Mouse (Mus musculus) lung, adult 2 months (tissue): ENCODE data around the gene Scyl1.

Experiments used
- CTCF ChIP-seq: fragments of 200-500 bp; IDR thresholded peaks from 2 replicates; pipeline ENCODE4 v1.5.1; 2011; ENCODE audit warnings: mild to moderate bottlenecking, low read length, control low read depth; ENCODE audit not compliant: insufficient read depth
- POLR2A ChIP-seq: fragments of 200-500 bp; IDR thresholded peaks from 2 replicates; pipeline ENCODE4 v1.6.1; 2011; ENCODE audit warnings: low read depth, mild to moderate bottlenecking, control low read depth, low read length, borderline replicate concordance; ENCODE audit errors: extremely low read depth

GRCm38 (mm10) chr19:5778312-5778711 is 7.1 kb upstream of the Scyl1 start:
- TF ChIP-seq CTCF = no peak
- TF ChIP-seq POLR2A = no peak
